Mouse (Mus musculus) lung, adult 2 months (tissue): ENCODE results near the gene Tpst2.

Experiments used
- CTCF ChIP-seq: fragments of 200-500 bp; IDR thresholded peaks from 2 replicates; pipeline ENCODE4 v1.5.1; 2011; ENCODE audit warnings: mild to moderate bottlenecking, low read length, control low read depth; ENCODE audit not compliant: insufficient read depth
- POLR2A ChIP-seq: fragments of 200-500 bp; IDR thresholded peaks from 2 replicates; pipeline ENCODE4 v1.6.1; 2011; ENCODE audit warnings: low read depth, mild to moderate bottlenecking, control low read depth, low read length, borderline replicate concordance; ENCODE audit errors: extremely low read depth

- TF ChIP-seq POLR2A (no peak), CTCF (no peak)
Measured at GRCm38 (mm10) chr5:112275021-112275804, 1.3 kb upstream of the Tpst2 start.
